Mouse (Mus musculus) heart, embryonic 12.5 days (tissue): ENCODE results near the gene Alox12b. TPM values are rescaled to one million over a fixed set of nuclear protein-coding genes. Genes with fewer than 3 reads are reported as not detected.

Source experiments
- ATAC-seq: fragments of 200-750 bp; cut with Nextera tagmentation; 2 replicates; pipeline ENCODE4 v1.8.0; 2017; ENCODE audit warnings: moderate TSS enrichment, moderate library complexity; ENCODE audit not compliant: insufficient number of reproducible peaks, low FRiP score
- H3K27ac ChIP-seq: fragments of 300-500 bp; sonication (generic); 2 replicates; pipeline ENCODE4 v1.5.1; 2016; ENCODE audit warnings: mild to moderate bottlenecking, moderate library complexity; ENCODE audit not compliant: poor library complexity, severe bottlenecking
- H3K27me3 ChIP-seq: fragments of 300-500 bp; sonication (generic); replicated peaks from 2 replicates; pipeline ENCODE4 v1.6.1; 2016; ENCODE audit warnings: mild to moderate bottlenecking, moderate library complexity
- H3K36me3 ChIP-seq: fragments of 300-500 bp; sonication (generic); 2 replicates; pipeline ENCODE4 v1.6.1; 2016; ENCODE audit warnings: mild to moderate bottlenecking, moderate library complexity
- H3K4me1 ChIP-seq: fragments of 300-500 bp; sonication (generic); replicated peaks from 2 replicates; pipeline ENCODE4 v1.6.1; 2016; ENCODE audit warnings: mild to moderate bottlenecking
- H3K4me2 ChIP-seq: fragments of 300-500 bp; sonication (generic); 2 replicates; pipeline ENCODE4 v1.6.1; 2016; ENCODE audit warnings: mild to moderate bottlenecking, moderate library complexity
- H3K4me3 ChIP-seq: fragments of 300-500 bp; sonication (generic); 2 replicates; pipeline ENCODE4 v1.5.1; 2016; ENCODE audit warnings: mild to moderate bottlenecking
- H3K9ac ChIP-seq: fragments of 300-500 bp; sonication (generic); 2 replicates; pipeline ENCODE4 v1.6.1; 2016; ENCODE audit warnings: mild to moderate bottlenecking, moderate library complexity
- H3K9me3 ChIP-seq: fragments of 300-500 bp; sonication (generic); replicated peaks from 2 replicates; pipeline ENCODE4 v1.6.1; 2016; ENCODE audit warnings: mild to moderate bottlenecking, moderate library complexity
- WGBS: fragments of 180-500 bp; shearing (Covaris S2); methylation state at CpG from one replicate; pipeline ENCODE4 v1.1.7; 2016; 5-methylcytosine and 5-hydroxymethylcytosine counted together
- polyA plus RNA-seq: library from polyadenylated mRNA; unstranded; fragments of >200 nt; fragmentation: Nextera tagmentation; extraction: Ambion mirVana; gene quantifications from 2 replicates; pipeline ENCODE4 v1.2.1, GENCODE M21; 2016

The Alox12b gene
- polyA plus RNA-seq = not detected in 2 replicates

DNA sequence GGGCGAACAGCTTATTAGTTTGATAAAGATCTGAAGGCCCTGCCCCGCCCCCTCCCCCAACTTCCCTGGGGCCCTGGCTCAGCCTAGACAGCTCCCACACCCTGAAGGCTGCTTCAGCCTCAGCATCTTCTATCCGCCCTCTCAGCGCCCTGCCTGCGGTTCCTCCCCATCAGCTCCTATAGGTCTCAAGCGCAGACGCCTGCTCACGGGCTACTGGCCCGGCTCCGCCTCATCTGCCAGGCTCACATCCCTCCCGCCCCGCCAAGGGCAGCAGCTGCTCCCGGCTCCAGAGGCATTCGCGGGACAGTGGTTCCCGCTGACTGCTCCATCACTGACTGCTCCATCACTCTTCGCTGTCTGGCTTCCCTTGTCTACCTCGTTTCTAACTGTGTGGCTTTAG is at the start of gene Alox12b:
Gene Alox12b (plus strand): TSS at position 190 of the 400 bp plus-strand sequence.
- Histone ChIP-seq H3K9ac (no peak within 1 kb of the TSS; the same call in 1 of the 2 replicates), H3K4me3 (0 out of 2 replicates have a peak within 1 kb of the TSS, but pooled peaks have one; percentile 5), H3K9me3 (no peaks in the 10 kb centered on the region), H3K4me2 (peak within 1 kb of the TSS; percentile 22), H3K4me1 (peaks cover 6% of the 10 kb centered on the region; the same call in 1 of the 2 replicates), H3K27ac (no peak within 1 kb of the TSS), H3K36me3 (no peaks in the 10 kb centered on the region), H3K27me3 (peaks cover 74% of the 10 kb centered on the region)
- ATAC-seq = no peak
- 3% methylated on average over 18 of the region's 18 CpGs for WGBS

DNA sequence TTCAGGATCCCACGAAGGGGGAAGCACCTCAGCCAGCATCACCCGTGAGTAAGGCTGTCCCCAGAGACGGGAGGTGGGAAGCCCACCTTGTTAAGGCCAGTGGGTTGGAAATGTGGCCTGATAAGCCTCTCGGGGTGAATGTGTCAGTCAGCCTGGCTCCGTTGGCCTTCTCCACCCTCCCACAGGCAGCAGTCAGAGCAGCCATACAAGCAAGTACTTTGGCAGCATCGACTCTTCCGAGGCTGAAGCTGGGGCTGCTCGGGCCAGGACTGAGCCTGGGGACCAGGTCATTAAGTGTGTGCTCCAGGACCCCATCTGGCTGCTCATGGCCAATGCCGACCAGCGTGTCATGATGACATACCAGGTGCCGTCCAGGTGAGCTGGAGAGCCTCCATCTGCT is 49.1 kb upstream of the Alox12b start:
- no peaks in the 10 kb centered on the region for H3K9me3 ChIP-seq
- H3K4me1 ChIP-seq = peaks cover 19% of the 10 kb centered on the region
- no peak for ATAC-seq
- H3K36me3 ChIP-seq = peaks cover 70% of the 10 kb centered on the region
- H3K27me3 ChIP-seq = no peaks in the 10 kb centered on the region
- no peak overlapping the region for H3K27ac ChIP-seq
- H3K9ac ChIP-seq = no peak overlapping the region
- H3K4me3 ChIP-seq = no peak overlapping the region
- H3K4me2 ChIP-seq = no peak overlapping the region
- whole genome bisulfite sequencing = 82% methylated on average over 11 of the region's 11 CpGs

- H3K27me3 ChIP-seq = no peaks in the 10 kb centered on the region
- WGBS = 90% methylated on average over 9 of the region's 9 CpGs
- peaks cover 19% of the 10 kb centered on the region for H3K4me1 ChIP-seq
- no peak overlapping the region for H3K27ac ChIP-seq
- no peak overlapping the region for H3K4me2 ChIP-seq
- ATAC-seq = no peak
- no peak overlapping the region for H3K9ac ChIP-seq
- H3K9me3 ChIP-seq = no peaks in the 10 kb centered on the region
- H3K36me3 ChIP-seq = peaks cover 64% of the 10 kb centered on the region
- H3K4me3 ChIP-seq = no peak overlapping the region
Measured at GRCm38 (mm10) chr11:69108223-69108622, 48.6 kb upstream of the Alox12b start.

DNA sequence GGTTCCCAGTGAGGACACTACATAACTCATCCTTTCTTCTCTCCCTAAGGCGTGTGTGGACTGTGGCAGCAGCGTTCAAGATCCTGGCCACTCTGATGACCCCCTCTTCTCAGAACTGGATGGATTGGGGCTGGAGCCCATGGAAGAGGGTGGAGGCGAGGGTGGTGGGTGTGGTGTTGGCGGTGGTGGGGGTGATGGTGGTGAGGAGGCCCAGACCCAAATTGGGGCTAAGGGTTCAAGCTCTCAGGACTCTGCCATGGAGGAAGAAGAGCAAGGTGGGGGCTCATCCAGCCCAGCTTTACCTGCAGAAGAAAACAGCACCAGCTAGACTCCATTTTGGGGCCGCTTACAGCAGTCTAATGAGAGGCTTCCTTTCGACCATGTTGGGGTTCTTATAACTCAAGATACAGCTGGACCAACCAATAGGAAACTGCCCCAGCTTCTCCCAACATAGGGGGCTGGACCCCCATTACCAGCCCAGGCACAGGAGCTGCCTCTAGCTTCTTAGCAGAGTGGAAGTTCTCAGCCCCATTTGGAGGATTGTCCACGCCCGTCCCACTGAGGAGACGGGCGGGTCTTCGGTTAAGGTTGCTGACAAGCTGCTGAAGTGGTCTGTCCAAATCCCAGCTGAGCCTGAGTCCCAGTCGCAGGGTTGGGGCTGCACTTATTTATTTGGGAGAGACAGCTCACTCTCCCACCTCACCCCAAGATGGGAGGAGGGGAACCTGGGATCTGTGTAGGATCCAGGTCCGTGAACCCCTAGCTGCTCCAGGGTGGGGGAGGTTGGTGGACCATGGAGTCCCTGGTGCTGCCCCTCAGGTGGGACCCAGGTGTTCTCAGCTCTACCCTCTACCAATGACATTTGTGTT is 47.5 kb upstream of the Alox12b start:
- H3K36me3 ChIP-seq = peaks cover 54% of the 10 kb centered on the region
- H3K9ac ChIP-seq = no peak overlapping the region
- H3K9me3 ChIP-seq = no peaks in the 10 kb centered on the region
- ATAC-seq = no peak
- H3K27me3 ChIP-seq = no peaks in the 10 kb centered on the region
- 75% methylated on average over 13 of the region's 13 CpGs for WGBS
- peaks cover 19% of the 10 kb centered on the region for H3K4me1 ChIP-seq
- no peak overlapping the region for H3K27ac ChIP-seq
- no peak overlapping the region for H3K4me3 ChIP-seq
- H3K4me2 ChIP-seq = no peak overlapping the region

DNA sequence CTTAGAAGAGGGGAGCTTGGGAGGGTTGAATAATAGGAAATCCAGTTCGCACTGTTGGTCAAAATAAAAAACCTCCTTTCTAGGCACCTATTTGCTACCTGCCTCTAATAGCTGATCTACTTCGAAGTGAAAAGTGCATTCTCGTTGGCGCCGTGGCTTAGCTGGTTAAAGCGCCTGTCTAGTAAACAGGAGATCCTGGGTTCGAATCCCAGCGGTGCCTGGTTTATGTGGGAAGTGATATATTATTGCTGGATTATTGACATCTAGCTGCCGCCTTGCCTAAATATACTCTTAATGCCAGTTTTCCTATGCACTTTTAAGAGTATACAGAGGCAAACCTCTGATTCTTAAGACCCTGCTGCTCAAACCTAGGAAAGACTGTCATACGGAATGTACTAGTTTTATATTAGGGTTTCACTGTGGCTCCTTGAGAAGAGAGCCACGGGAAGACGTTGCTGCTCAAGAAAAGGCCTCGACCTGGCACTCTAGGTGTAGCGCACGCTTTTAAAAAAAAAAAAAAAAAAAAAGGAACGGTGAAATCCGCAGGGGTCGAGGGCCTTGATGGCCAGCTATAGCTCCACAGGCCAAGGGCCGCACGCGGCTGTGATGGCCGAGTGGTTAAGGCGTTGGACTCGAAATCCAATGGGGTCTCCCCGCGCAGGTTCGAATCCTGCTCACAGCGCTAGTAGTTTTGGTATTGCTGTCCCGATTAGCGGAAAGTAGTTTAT is 46.3 kb upstream of the Alox12b start:
- 1% methylated on average over 30 of the region's 30 CpGs for WGBS
- ATAC-seq = peak; percentile 80; the same call in 1 of the 2 replicates
- Histone ChIP-seq H3K9ac (peak overlapping the region; percentile 66), H3K36me3 (peaks cover 42% of the 10 kb centered on the region), H3K4me3 (peak overlapping the region; percentile 56), H3K27me3 (no peaks in the 10 kb centered on the region), H3K27ac (peak overlapping the region; percentile 70), H3K9me3 (no peaks in the 10 kb centered on the region), H3K4me1 (peaks cover 19% of the 10 kb centered on the region), H3K4me2 (peak overlapping the region; percentile 60)

- peak overlapping the region; percentile 60 for H3K4me2 ChIP-seq
- no peaks in the 10 kb centered on the region for H3K9me3 ChIP-seq
- 3% methylated on average over 21 of the region's 21 CpGs for WGBS
- peak overlapping the region; percentile 70 for H3K27ac ChIP-seq
- peaks cover 19% of the 10 kb centered on the region for H3K4me1 ChIP-seq
- H3K4me3 ChIP-seq = peak overlapping the region; percentile 56
- no peak for ATAC-seq
- no peaks in the 10 kb centered on the region for H3K27me3 ChIP-seq
- peak overlapping the region; percentile 66 for H3K9ac ChIP-seq
- peaks cover 34% of the 10 kb centered on the region for H3K36me3 ChIP-seq
Measured at GRCm38 (mm10) chr11:69111051-69111810, 45.6 kb upstream of the Alox12b start.

DNA sequence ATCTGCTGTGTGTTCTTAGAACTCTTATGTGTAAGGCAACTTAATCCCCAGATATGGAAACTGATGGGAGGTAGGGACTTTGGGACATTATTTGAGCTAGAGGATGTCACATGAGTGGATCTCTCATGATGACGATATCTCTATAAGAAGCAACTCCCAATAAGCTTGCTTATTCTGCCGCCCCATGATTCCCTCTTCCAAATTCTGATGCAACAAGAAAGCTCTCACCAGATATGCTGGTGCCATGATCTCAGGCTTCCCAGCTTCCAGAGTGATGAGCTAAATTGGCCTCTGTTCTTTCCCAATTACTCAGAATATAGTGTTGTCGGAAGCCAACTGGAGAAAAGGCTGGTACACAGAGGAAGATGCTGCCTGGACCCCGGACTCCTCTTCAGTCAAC is 44.9 kb upstream of the Alox12b start:
- no peak for ATAC-seq
- Histone ChIP-seq H3K4me3 (peak overlapping the region; percentile 56; the same call in 1 of the 2 replicates), H3K9me3 (no peaks in the 10 kb centered on the region), H3K27ac (peak overlapping the region; percentile 70), H3K4me2 (peak overlapping the region; percentile 46), H3K4me1 (peaks cover 20% of the 10 kb centered on the region), H3K27me3 (no peaks in the 10 kb centered on the region), H3K36me3 (peaks cover 28% of the 10 kb centered on the region), H3K9ac (0 out of 2 replicates have a peak overlapping the region, but pooled peaks have one; percentile 25)
- 50% methylated on average over 4 of the region's 4 CpGs for WGBS

GRCm38 (mm10) chr11:69114018-69114417 is 42.8 kb upstream of the Alox12b start:
- no peak overlapping the region for H3K4me2 ChIP-seq
- peaks cover 25% of the 10 kb centered on the region for H3K4me1 ChIP-seq
- H3K36me3 ChIP-seq = peaks cover 6% of the 10 kb centered on the region
- no peak for ATAC-seq
- no peak overlapping the region for H3K27ac ChIP-seq
- no peaks in the 10 kb centered on the region for H3K27me3 ChIP-seq
- no peaks in the 10 kb centered on the region for H3K9me3 ChIP-seq
- no peak overlapping the region for H3K9ac ChIP-seq
- 59% methylated on average over 3 of the region's 3 CpGs for WGBS
- no peak overlapping the region for H3K4me3 ChIP-seq

DNA sequence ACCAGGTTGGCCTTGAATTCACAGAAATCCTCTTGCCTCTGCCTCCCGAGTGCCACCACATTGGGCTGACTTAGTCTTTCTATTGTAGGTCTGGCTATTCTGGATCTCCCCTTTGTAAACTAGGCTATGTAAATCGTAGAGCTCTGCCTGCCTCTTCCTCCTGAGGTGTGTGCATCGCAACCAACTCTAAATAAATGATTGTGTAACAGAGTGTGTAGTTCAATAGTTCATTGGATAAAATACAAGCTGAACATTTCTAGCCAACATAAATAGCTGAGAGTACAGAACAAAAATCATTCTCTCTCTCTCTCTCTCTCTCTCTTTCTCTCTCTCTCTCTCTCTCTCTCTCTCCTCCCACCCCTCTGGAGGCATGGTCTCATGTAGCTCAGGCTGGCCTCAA is 42.2 kb upstream of the Alox12b start:
- WGBS = 78% methylated on average over 3 of the region's 3 CpGs
- Histone ChIP-seq H3K9ac (no peak overlapping the region), H3K4me2 (no peak overlapping the region), H3K4me1 (peaks cover 29% of the 10 kb centered on the region), H3K4me3 (no peak overlapping the region), H3K36me3 (peaks cover under 1% of the 10 kb centered on the region; the same call in 1 of the 2 replicates), H3K27me3 (no peaks in the 10 kb centered on the region), H3K27ac (no peak overlapping the region), H3K9me3 (no peaks in the 10 kb centered on the region)
- no peak for ATAC-seq

DNA sequence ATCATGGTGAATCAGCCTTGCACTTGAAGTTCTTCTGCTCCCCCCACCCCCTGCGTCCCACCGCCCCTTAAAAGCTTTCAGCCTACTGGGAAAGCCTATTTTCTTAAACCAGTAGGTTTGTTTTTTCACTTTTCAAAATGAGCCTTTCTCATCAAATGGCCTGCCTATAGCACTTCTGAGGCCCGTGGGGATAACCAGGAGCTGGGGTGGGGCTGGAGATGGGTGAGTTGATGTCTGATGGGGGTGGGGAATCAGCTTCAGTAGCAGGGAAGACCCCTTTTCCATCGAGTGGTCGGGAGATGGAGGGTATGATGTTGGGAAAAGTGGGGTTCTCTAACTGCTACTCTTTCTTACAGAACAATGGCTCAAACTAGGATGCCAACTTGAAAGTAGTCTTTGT is 39.9 kb upstream of the Alox12b start:
- Histone ChIP-seq H3K4me2 (peak overlapping the region; percentile 90), H3K4me1 (peaks cover 35% of the 10 kb centered on the region), H3K9me3 (no peaks in the 10 kb centered on the region), H3K9ac (no peak overlapping the region), H3K27me3 (no peaks in the 10 kb centered on the region), H3K4me3 (peak overlapping the region; percentile 73; the same call in 1 of the 2 replicates), H3K36me3 (no peaks in the 10 kb centered on the region), H3K27ac (no peak overlapping the region)
- WGBS = 53% methylated on average over 5 of the region's 5 CpGs
- no peak for ATAC-seq
